ENCODE assay signal across 14 mouse cellular contexts in the genomic region with DNA sequence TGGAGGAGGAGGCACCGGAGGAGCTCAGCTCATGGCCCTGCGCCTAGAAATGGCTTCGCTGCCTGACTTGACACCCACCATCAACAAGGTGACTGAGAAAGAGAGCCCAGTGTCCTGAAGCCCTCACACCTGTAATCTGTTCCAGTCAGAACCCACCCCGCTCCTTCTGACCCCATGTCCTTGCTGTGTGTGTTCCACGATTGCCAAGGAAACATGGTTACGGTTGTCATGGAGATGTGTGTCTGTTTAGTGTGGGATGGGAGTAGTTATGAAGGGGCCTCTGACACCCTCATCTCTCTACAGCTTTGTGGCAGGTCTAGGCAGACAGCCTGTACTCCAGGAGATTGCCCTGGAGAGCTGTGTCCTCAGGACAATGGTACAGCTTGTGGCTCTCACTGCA. TPM values are rescaled to one million over a fixed set of nuclear protein-coding genes. Genes with fewer than 3 reads are reported as not detected.
DNase-seq lines count a peak whose midpoint lies in the region; ATAC-seq and TF ChIP-seq lines count a peak whose summit lies in the region.
"Had no signal": no experiment of that assay in that cellular context is flagged by ENCODE, and none has a peak within 500 bp of the region (broad histone marks: within the 10 kb centered on the region; RNA-seq: fewer than 3 reads in every experiment).

No protein-coding gene starts in this region.

- no peak for TF ChIP-seq CTCF in gastrocnemius, adult 2 months (IDR thresholded peaks at IDR 0.05)

- no peak overlapping the region; the same call in 1 of the 2 replicates for H3K9ac ChIP-seq in limb, embryonic 14.5 days (ENCODE audit: low read depth, low read length, severe bottlenecking)
- no peak overlapping the region for H3K9ac ChIP-seq in midbrain, embryonic 16.5 days (ENCODE audit: low read depth, low read length)
- H3K9ac ChIP-seq: stomach, embryonic 15.5 days had no signal

- ATAC-seq in limb, embryonic 14.5 days (ENCODE audit: low FRiP score, low read depth) = peak; percentile 45; the same call in 1 of the 2 replicates
- peak; percentile 41; the same call in 1 of the 2 replicates for ATAC-seq in midbrain, embryonic 16.5 days

- no peak for TF ChIP-seq POLR2A in limb, embryonic 14.5 days (IDR thresholded peaks at IDR 0.05; ENCODE audit: borderline replicate concordance, extremely low read depth, insufficient read depth, insufficient read length)

- no peak overlapping the region for H3K4me2 ChIP-seq in limb, embryonic 14.5 days (replicated peaks; ENCODE audit: low read depth, low read length, severe bottlenecking)
- no peak overlapping the region for H3K4me2 ChIP-seq in midbrain, embryonic 16.5 days (ENCODE audit: low read length)
- H3K4me2 ChIP-seq: stomach, embryonic 15.5 days had no signal

- no peaks in the 10 kb centered on the region for H3K27me3 ChIP-seq in limb, embryonic 14.5 days (ENCODE audit: control insufficient read depth, insufficient read depth, low read length)
- H3K27me3 ChIP-seq in limb, embryonic 10.5 days (ENCODE audit: low read depth, poor library complexity, severe bottlenecking) = no peaks in the 10 kb centered on the region
- H3K27me3 ChIP-seq in midbrain, embryonic 16.5 days (ENCODE audit: control insufficient read depth, insufficient read depth, low read depth, low read length) = no peaks in the 10 kb centered on the region
- H3K27me3 ChIP-seq: stomach, embryonic 15.5 days had no signal

- no peak overlapping the region for H3K4me3 ChIP-seq in gastrocnemius, adult 2 months
- no peak overlapping the region for H3K4me3 ChIP-seq in limb, embryonic 14.5 days (replicated peaks; ENCODE audit: low read length)
- no peak overlapping the region for H3K4me3 ChIP-seq in limb, embryonic 10.5 days
- H3K4me3 ChIP-seq in midbrain, embryonic 16.5 days (ENCODE audit: low read depth, low read length) = no peak overlapping the region
- H3K4me3 ChIP-seq: stomach, embryonic 15.5 days had no signal

- WGBS in limb, embryonic 14.5 days = 74% methylated on average over 6 of the region's 6 CpGs
- WGBS in limb, embryonic 10.5 days = 89% methylated on average over 6 of the region's 6 CpGs
- 56% methylated on average over 6 of the region's 6 CpGs for WGBS in midbrain, embryonic 16.5 days

- H3K36me3 ChIP-seq in limb, embryonic 14.5 days (ENCODE audit: control insufficient read depth, insufficient read depth, low read length) = no peaks in the 10 kb centered on the region
- H3K36me3 ChIP-seq in limb, embryonic 10.5 days = no peaks in the 10 kb centered on the region
- H3K36me3 ChIP-seq in midbrain, embryonic 16.5 days (ENCODE audit: control insufficient read depth, insufficient read depth, low read length) = no peaks in the 10 kb centered on the region
- H3K36me3 ChIP-seq: stomach, embryonic 15.5 days had no signal

- intact Hi-C loops in gastrocnemius, adult 2 months (cut with DNase I) = no loop called here
- intact Hi-C loops in gastrocnemius, postnatal 14 days (cut with DNase I; ENCODE audit: low total_unique reads) = loop anchor here (5.0 kb wide), 1 partner anchor 43 kb away; no protein-coding TSS in a partner anchor

- DNase-seq in gastrocnemius, adult 2 months = no peak
- DNase-seq in gastrocnemius, postnatal 14 days = no peak
- peak; percentile 13 for DNase-seq in limb, embryonic 14.5 days (ENCODE audit: low spot score)
- no peak for DNase-seq in limb, embryonic 10.5 days (ENCODE audit: low spot score)
- peak; percentile 27 for DNase-seq in forelimb bud, embryonic 11.5 days (ENCODE audit: low read depth, low spot score)
- DNase-seq in left cerebral cortex, adult 8-10 months (ENCODE audit: low spot score in 2 of 2) = no peak
- DNase-seq in cerebellum, adult 11-12 months = no peak
- DNase-seq: adrenal gland, adult 2 months; kidney, adult 11 months; left cerebral cortex, postnatal 4 days; lung, adult 18-20 months; right cerebral cortex, postnatal 4 days had no signal

- H3K4me1 ChIP-seq in limb, embryonic 14.5 days (ENCODE audit: control insufficient read depth, insufficient read depth, low read length) = no peaks in the 10 kb centered on the region
- peaks cover 20% of the 10 kb centered on the region for H3K4me1 ChIP-seq in limb, embryonic 10.5 days
- H3K4me1 ChIP-seq in midbrain, embryonic 16.5 days (ENCODE audit: control insufficient read depth, insufficient read depth, low read length) = peaks cover 13% of the 10 kb centered on the region

- H3K27ac ChIP-seq in gastrocnemius, adult 2 months = peak overlapping the region; percentile 81; the same call in 1 of the 2 replicates
- no peak overlapping the region for H3K27ac ChIP-seq in limb, embryonic 14.5 days (replicated peaks; ENCODE audit: low read depth, low read length)
- H3K27ac ChIP-seq in limb, embryonic 10.5 days = no peak overlapping the region
- peak overlapping the region; percentile 29; the same call in 1 of the 2 replicates for H3K27ac ChIP-seq in midbrain, embryonic 16.5 days (ENCODE audit: low read length)
- H3K27ac ChIP-seq: stomach, embryonic 15.5 days had no signal

- H3K9me3 ChIP-seq in limb, embryonic 14.5 days (ENCODE audit: control insufficient read depth, low read length) = no peaks in the 10 kb centered on the region
- H3K9me3 ChIP-seq in limb, embryonic 10.5 days (replicated peaks) = no peaks in the 10 kb centered on the region
- no peaks in the 10 kb centered on the region for H3K9me3 ChIP-seq in midbrain, embryonic 16.5 days (replicated peaks; ENCODE audit: control insufficient read depth, low read length, poor library complexity, severe bottlenecking)
- H3K9me3 ChIP-seq: stomach, embryonic 15.5 days had no signal

RNA-seq across cellular contexts. Expression of a gene that starts 35.6 kb away (rescaled TPM):
- under 1 TPM in 1 of 2 experiments, not detected in 1; 0.22 TPM for total RNA-seq in gastrocnemius, adult 2 months (2021)
- total RNA-seq in gastrocnemius, postnatal 14 days (2021) = under 1 TPM; 0.18 to 0.33 TPM
- polyA plus RNA-seq in limb, embryonic 14.5 days (2012; rRNA removed) = 9.8 and 12.6 TPM in 2 replicates
- polyA plus RNA-seq in limb, embryonic 14.5 days (2014; fragmentation: Nextera tagmentation; extraction: Ambion mirVana) = 9.1 and 11.8 TPM in 2 replicates
- 8.2 and 13.2 TPM in 2 replicates for polyA plus RNA-seq in limb, embryonic 10.5 days (2016; fragmentation: Nextera tagmentation; extraction: Ambion mirVana)
- 53.5 and 54.1 TPM in 2 replicates for polyA plus RNA-seq in midbrain, embryonic 16.5 days (2015; fragmentation: Nextera tagmentation; extraction: Ambion mirVana)
- total RNA-seq in left cerebral cortex, adult 8-10 months (2022) = 10 to 100 TPM; 28.7 to 33.3 (median 30.1) TPM
- total RNA-seq: adrenal gland, adult 2 months had no signal

Comparison
In these comparisons a context has a peak if more than half of its experiments do, and no peak if none do; other contexts are left out.
1. DNase-seq: peak in limb, embryonic 14.5 days (single experiment) and forelimb bud, embryonic 11.5 days (single experiment); none in gastrocnemius, adult 2 months (single experiment), gastrocnemius, postnatal 14 days (single experiment), limb, embryonic 10.5 days (single experiment), left cerebral cortex, adult 8-10 months (0 of 2) and cerebellum, adult 11-12 months (single experiment).
2. H3K27ac ChIP-seq: peak in gastrocnemius, adult 2 months (single experiment) and midbrain, embryonic 16.5 days (single experiment); none in limb, embryonic 14.5 days (single experiment) and limb, embryonic 10.5 days (single experiment).
3. RNA of a gene that starts 35.6 kb away (total RNA-seq): 28.7 to 33.3 TPM in left cerebral cortex, adult 8-10 months; 0.18 to 0.33 TPM in gastrocnemius, postnatal 14 days and 0.22 TPM in gastrocnemius, adult 2 months; every median in the first group is over 10 times any median in the second.